Comparison of ENCODE assay signal across 8 mouse cellular contexts in genomic region chr17:46628471-46628790, GRCm38 (mm10). TPM values are rescaled to one million over a fixed set of nuclear protein-coding genes. Genes with fewer than 3 reads are reported as not detected.
A peak's percentile ranks its signal among the peaks of the same experiment; 100 is the strongest.
DNase-seq lines count a peak whose midpoint lies in the region; ATAC-seq and TF ChIP-seq lines count a peak whose summit lies in the region.

No protein-coding gene starts in this region.

- ATAC-seq in forebrain, embryonic 14.5 days, result peak; percentile 29
- no peak for ATAC-seq in liver, embryonic 14.5 days (ENCODE audit: insufficient read depth)

- DNase-seq in heart, adult 2 months, result no peak
- no peak for DNase-seq in heart, postnatal 25 days (ENCODE audit: low spot score)
- peak; percentile 48 for DNase-seq in forebrain, embryonic 14.5 days (ENCODE audit: low spot score)
- DNase-seq in liver, embryonic 14.5 days (ENCODE audit: low read depth in 3 of 3, low spot score in 3 of 3), result no peak
- DNase-seq in natural killer cell, adult 2 months (ENCODE audit: low spot score in 2 of 2), result no peak
- DNase-seq in spleen, adult 18-20 months, result no peak
- no peak for DNase-seq in urinary bladder, adult 2 months (ENCODE audit: low spot score)

- TF ChIP-seq POLR2A in heart, adult 2 months (IDR thresholded peaks at IDR 0.05; ENCODE audit: insufficient read depth, low read depth, low read length), result no peak
- no peak for TF ChIP-seq POLR2A in ES-Bruce4 (IDR thresholded peaks at IDR 0.05; ENCODE audit: insufficient read depth, low read length)

- H3K36me3 ChIP-seq in heart, adult 2 months (ENCODE audit: control insufficient read depth, insufficient read depth, low read length), result no peaks in the 10 kb centered on the region
- H3K36me3 ChIP-seq in ES-Bruce4 (ENCODE audit: control insufficient read depth, insufficient read depth, low read length, poor library complexity, severe bottlenecking), result no peaks in the 10 kb centered on the region
- H3K36me3 ChIP-seq in forebrain, embryonic 14.5 days (ENCODE audit: control insufficient read depth, insufficient read depth, low read length), result peaks cover 29% of the 10 kb centered on the region
- H3K36me3 ChIP-seq in liver, embryonic 14.5 days (replicated peaks; ENCODE audit: control insufficient read depth, insufficient read depth, low read depth), result no peaks in the 10 kb centered on the region

- H3K9me3 ChIP-seq in ES-Bruce4 (replicated peaks; ENCODE audit: control insufficient read depth, insufficient read depth, low read length, poor library complexity, severe bottlenecking), result no peaks in the 10 kb centered on the region
- no peaks in the 10 kb centered on the region for H3K9me3 ChIP-seq in forebrain, embryonic 14.5 days (replicated peaks; ENCODE audit: control insufficient read depth, low read length)
- no peaks in the 10 kb centered on the region for H3K9me3 ChIP-seq in liver, embryonic 14.5 days (ENCODE audit: control insufficient read depth, low read length)

- 3% methylated on average over 13 of the region's 13 CpGs for WGBS in heart, adult 2 months
- 1% methylated on average over 13 of the region's 13 CpGs for WGBS in forebrain, embryonic 14.5 days
- 2% methylated on average over 13 of the region's 13 CpGs for WGBS in liver, embryonic 14.5 days (ENCODE audit: insufficient replicate concordance)

- H3K4me1 ChIP-seq in heart, adult 2 months (ENCODE audit: control insufficient read depth, insufficient read depth, low read length), result peaks cover 4% of the 10 kb centered on the region
- H3K4me1 ChIP-seq in ES-Bruce4 (ENCODE audit: control insufficient read depth, insufficient read depth, low read length), result peaks cover 7% of the 10 kb centered on the region
- peaks cover 24% of the 10 kb centered on the region for H3K4me1 ChIP-seq in forebrain, embryonic 14.5 days (ENCODE audit: control insufficient read depth, insufficient read depth, low read length)
- peaks cover 0 to 4% of the 10 kb centered on the region in 2 experiments; a peak in 1 of 4 replicates for H3K4me1 ChIP-seq in liver, embryonic 14.5 days (replicated peaks; ENCODE audit: control insufficient read depth in 2 of 2, insufficient read depth in 2 of 2, low read length in 1 of 2)

- peak overlapping the region; percentile 81 for H3K9ac ChIP-seq in heart, adult 2 months (ENCODE audit: low read depth, low read length)
- peak overlapping the region; percentile 97 for H3K9ac ChIP-seq in ES-Bruce4 (ENCODE audit: low read depth, poor library complexity, severe bottlenecking)
- peak overlapping the region; percentile 92 for H3K9ac ChIP-seq in forebrain, embryonic 14.5 days (ENCODE audit: low read length)
- no peak overlapping the region for H3K9ac ChIP-seq in liver, embryonic 14.5 days (replicated peaks)

- H3K27me3 ChIP-seq in heart, adult 2 months (ENCODE audit: control insufficient read depth, insufficient read depth, low read length), result no peaks in the 10 kb centered on the region
- no peaks in the 10 kb centered on the region for H3K27me3 ChIP-seq in ES-Bruce4 (ENCODE audit: control insufficient read depth, insufficient read depth, low read length, poor library complexity, severe bottlenecking)
- H3K27me3 ChIP-seq in forebrain, embryonic 14.5 days (replicated peaks; ENCODE audit: control insufficient read depth, insufficient read depth, low read length), result no peaks in the 10 kb centered on the region
- peaks cover 25% of the 10 kb centered on the region for H3K27me3 ChIP-seq in liver, embryonic 14.5 days (ENCODE audit: control insufficient read depth, insufficient read depth, low read length)

- TF ChIP-seq EP300 in heart, adult 2 months (IDR thresholded peaks at IDR 0.05; ENCODE audit: insufficient read depth, low read depth, low read length), result no peak
- TF ChIP-seq EP300 in ES-Bruce4 (IDR thresholded peaks at IDR 0.05; ENCODE audit: insufficient read depth, low read depth, low read length), result no peak
- TF ChIP-seq EP300 in liver, embryonic 14.5 days (IDR thresholded peaks at IDR 0.05; ENCODE audit: low read depth), result no peak

- peak overlapping the region; percentile 70 for H3K4me2 ChIP-seq in forebrain, embryonic 14.5 days (ENCODE audit: low read length)
- peak overlapping the region; percentile 58 for H3K4me2 ChIP-seq in liver, embryonic 14.5 days (ENCODE audit: low read depth)

- TF ChIP-seq CTCF in heart, adult 2 months (IDR thresholded peaks at IDR 0.05), result no peak
- no peak for TF ChIP-seq CTCF in ES-Bruce4 (IDR thresholded peaks at IDR 0.05; ENCODE audit: low read depth, low read length)
- no peak for TF ChIP-seq CTCF in liver, embryonic 14.5 days (IDR thresholded peaks at IDR 0.05; ENCODE audit: low read depth)

- no peaks in the 10 kb centered on the region for H3K79me2 ChIP-seq in heart, adult 2 months (replicated peaks; ENCODE audit: control insufficient read depth, insufficient read depth, low read length)

- H3K4me3 ChIP-seq in heart, adult 2 months, result peak overlapping the region; percentile 72
- H3K4me3 ChIP-seq in ES-Bruce4 (ENCODE audit: low read depth, low read length), result peak overlapping the region; percentile 92
- peak overlapping the region; percentile 90 for H3K4me3 ChIP-seq in forebrain, embryonic 14.5 days (ENCODE audit: low read depth, low read length)
- H3K4me3 ChIP-seq in liver, embryonic 14.5 days (ENCODE audit: insufficient read depth in 1 of 2, low read depth in 2 of 2, low read length in 2 of 2), result peak overlapping the region; percentile 57 to 61

- peak overlapping the region; percentile 51 for H3K27ac ChIP-seq in heart, adult 2 months
- no peak overlapping the region for H3K27ac ChIP-seq in ES-Bruce4 (ENCODE audit: insufficient read depth, low read length)
- H3K27ac ChIP-seq in forebrain, embryonic 14.5 days (ENCODE audit: low read depth, low read length), result peak overlapping the region; percentile 82
- H3K27ac ChIP-seq in liver, embryonic 14.5 days, result no peak overlapping the region

- intact Hi-C loops in heart, adult 2 months (cut with DNase I), result no loop called here
- intact Hi-C loops in heart, postnatal 25 days (cut with DNase I), result no loop called here

RNA-seq across cellular contexts. Expression of gene Ptk7, which starts 0.9 kb away (rescaled TPM):
- total RNA-seq in heart, adult 2 months (2021), result 1 to 10 TPM; 2.6 TPM
- polyA plus RNA-seq in heart, adult 2 months (2012; rRNA removed), result 2.8 and 3.1 TPM in 2 replicates
- total RNA-seq in heart, postnatal 25 days (2021), result 1 to 10 TPM; 3.3 to 4.1 TPM
- 110 and 113 TPM in 2 replicates for polyA plus RNA-seq in ES-Bruce4 (2011; ENCODE audit: insufficient read depth, insufficient read length, low read depth, missing spikeins)
- 15.3 and 19.0 TPM in 2 replicates for polyA plus RNA-seq in forebrain, embryonic 14.5 days (2014; fragmentation: Nextera tagmentation; extraction: Ambion mirVana)
- polyA plus RNA-seq in liver, embryonic 14.5 days (2012; rRNA removed), result 3.6 and 3.7 TPM in 2 replicates
- polyA plus RNA-seq in liver, embryonic 14.5 days (2014; fragmentation: Nextera tagmentation; extraction: Ambion mirVana), result 3.0 and 3.4 TPM in 2 replicates
- polyA plus RNA-seq in urinary bladder, adult 2 months (2012; rRNA removed), result 14.9 and 21.1 TPM in 2 replicates

RNA-seq across cellular contexts. Expression of gene Klc4, which starts 17.4 kb away (rescaled TPM):
- 10 to 100 TPM; 23.5 to 25.7 TPM for total RNA-seq in heart, adult 2 months (2021)
- polyA plus RNA-seq in heart, adult 2 months (2012; rRNA removed), result 20.9 and 22.3 TPM in 2 replicates
- total RNA-seq in heart, postnatal 25 days (2021), result 10 to 100 TPM; 26.3 to 27.1 TPM
- 10.1 TPM in 2 replicates for polyA plus RNA-seq in ES-Bruce4 (2011; ENCODE audit: insufficient read depth, insufficient read length, low read depth, missing spikeins)
- 34.7 and 38.8 TPM in 2 replicates for polyA plus RNA-seq in forebrain, embryonic 14.5 days (2014; fragmentation: Nextera tagmentation; extraction: Ambion mirVana)
- 3.4 and 3.5 TPM in 2 replicates for polyA plus RNA-seq in liver, embryonic 14.5 days (2012; rRNA removed)
- polyA plus RNA-seq in liver, embryonic 14.5 days (2014; fragmentation: Nextera tagmentation; extraction: Ambion mirVana), result 5.2 and 5.5 TPM in 2 replicates
- 16.5 and 21.6 TPM in 2 replicates for polyA plus RNA-seq in urinary bladder, adult 2 months (2012; rRNA removed)

RNA-seq across cellular contexts. Expression of gene Mrpl2, which starts 17.6 kb away (rescaled TPM):
- total RNA-seq in heart, adult 2 months (2021), result 100 to 1,000 TPM; 112 to 132 TPM
- 71.5 and 87.8 TPM in 2 replicates for polyA plus RNA-seq in heart, adult 2 months (2012; rRNA removed)
- 100 to 1,000 TPM; 125 to 132 TPM for total RNA-seq in heart, postnatal 25 days (2021)
- polyA plus RNA-seq in ES-Bruce4 (2011; ENCODE audit: insufficient read depth, insufficient read length, low read depth, missing spikeins), result 65.8 and 70.9 TPM in 2 replicates
- polyA plus RNA-seq in forebrain, embryonic 14.5 days (2014; fragmentation: Nextera tagmentation; extraction: Ambion mirVana), result 83.3 and 108 TPM in 2 replicates
- polyA plus RNA-seq in liver, embryonic 14.5 days (2012; rRNA removed), result 36.1 and 46.6 TPM in 2 replicates
- 84.6 and 91.0 TPM in 2 replicates for polyA plus RNA-seq in liver, embryonic 14.5 days (2014; fragmentation: Nextera tagmentation; extraction: Ambion mirVana)
- polyA plus RNA-seq in urinary bladder, adult 2 months (2012; rRNA removed), result 49.8 and 54.6 TPM in 2 replicates

RNA-seq across cellular contexts. Expression of gene Cul7, which starts 21.7 kb away (rescaled TPM):
- 10 to 100 TPM; 16.8 to 18.4 TPM for total RNA-seq in heart, adult 2 months (2021)
- polyA plus RNA-seq in heart, adult 2 months (2012; rRNA removed), result 23.4 and 24.7 TPM in 2 replicates
- 10 to 100 TPM; 21.3 to 23.0 TPM for total RNA-seq in heart, postnatal 25 days (2021)
- polyA plus RNA-seq in ES-Bruce4 (2011; ENCODE audit: insufficient read depth, insufficient read length, low read depth, missing spikeins), result 67.1 and 74.8 TPM in 2 replicates
- 28.3 and 30.2 TPM in 2 replicates for polyA plus RNA-seq in forebrain, embryonic 14.5 days (2014; fragmentation: Nextera tagmentation; extraction: Ambion mirVana)
- 11.3 and 14.9 TPM in 2 replicates for polyA plus RNA-seq in liver, embryonic 14.5 days (2012; rRNA removed)
- polyA plus RNA-seq in liver, embryonic 14.5 days (2014; fragmentation: Nextera tagmentation; extraction: Ambion mirVana), result 7.1 and 8.3 TPM in 2 replicates
- 23.5 and 29.9 TPM in 2 replicates for polyA plus RNA-seq in urinary bladder, adult 2 months (2012; rRNA removed)

RNA-seq across cellular contexts. Expression of gene Rrp36, which starts 45.7 kb away (rescaled TPM):
- 10 to 100 TPM; 10.7 to 11.3 TPM for total RNA-seq in heart, adult 2 months (2021)
- polyA plus RNA-seq in heart, adult 2 months (2012; rRNA removed), result 19.4 and 24.3 TPM in 2 replicates
- total RNA-seq in heart, postnatal 25 days (2021), result 10 to 100 TPM in 1 of 2 experiments, 1 to 10 TPM in 1; 9.9 to 10.8 TPM
- 48.5 and 60.2 TPM in 2 replicates for polyA plus RNA-seq in ES-Bruce4 (2011; ENCODE audit: insufficient read depth, insufficient read length, low read depth, missing spikeins)
- 30.1 and 31.4 TPM in 2 replicates for polyA plus RNA-seq in forebrain, embryonic 14.5 days (2014; fragmentation: Nextera tagmentation; extraction: Ambion mirVana)
- polyA plus RNA-seq in liver, embryonic 14.5 days (2012; rRNA removed), result 16.4 and 20.3 TPM in 2 replicates
- 11.4 and 14.0 TPM in 2 replicates for polyA plus RNA-seq in liver, embryonic 14.5 days (2014; fragmentation: Nextera tagmentation; extraction: Ambion mirVana)
- 37.1 and 44.6 TPM in 2 replicates for polyA plus RNA-seq in urinary bladder, adult 2 months (2012; rRNA removed)

Comparison
In these comparisons a context has a peak if more than half of its experiments do, and no peak if none do; other contexts are left out.
1. H3K27ac ChIP-seq: peak in heart, adult 2 months (single experiment) and forebrain, embryonic 14.5 days (single experiment); none in ES-Bruce4 (single experiment) and liver, embryonic 14.5 days (single experiment).
2. Peak in every context shown above with its lines, with median percentiles within 50 percentile points of each other: H3K4me3 ChIP-seq.